ENCODE assay signal across 8 mouse cellular contexts in the genomic region with DNA sequence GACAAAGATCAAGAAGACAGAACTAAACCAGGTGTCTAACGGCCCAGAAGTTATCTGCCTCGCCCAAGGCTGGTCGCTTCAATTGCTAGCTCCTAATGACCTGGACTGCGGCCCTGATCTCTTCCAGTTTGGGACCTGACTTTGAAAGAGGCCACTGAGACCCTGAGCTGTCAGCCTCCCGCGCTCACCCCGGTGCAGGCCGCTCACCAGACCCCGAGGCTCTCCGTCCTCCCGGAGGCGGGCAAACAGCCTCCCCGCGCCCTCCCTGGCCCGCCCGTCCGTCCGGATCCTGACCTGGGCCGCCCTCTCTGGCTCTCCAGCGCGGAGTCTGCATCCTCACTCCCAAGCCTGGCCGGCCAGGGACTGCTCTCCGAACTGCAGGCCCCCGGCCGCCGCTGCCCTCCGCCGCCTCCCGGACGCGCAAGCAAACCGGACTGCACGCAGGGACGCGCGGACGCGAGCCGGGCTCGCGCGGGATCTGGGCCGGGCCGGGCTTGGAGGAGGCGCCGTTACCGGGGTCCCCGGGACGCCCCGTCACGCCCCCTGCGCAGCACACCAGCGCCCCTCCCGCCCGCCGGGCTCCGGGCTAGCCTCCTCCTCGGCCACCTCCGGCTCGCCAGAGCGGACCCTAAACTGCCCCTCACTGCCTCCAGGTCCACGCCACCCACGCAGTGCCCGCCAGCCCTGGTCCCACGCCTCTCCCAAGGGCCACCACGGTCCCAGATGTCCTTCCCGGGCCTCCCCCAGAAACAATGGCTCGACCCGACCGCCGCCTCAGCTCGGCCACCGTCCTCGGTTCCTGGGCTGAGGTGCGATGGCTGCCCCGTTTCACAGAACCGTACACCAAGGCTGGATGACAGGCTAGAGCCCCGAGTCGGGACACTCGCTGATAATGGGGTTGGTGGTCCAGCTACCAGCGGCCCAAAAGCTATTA. TPM values are rescaled to one million over a fixed set of nuclear protein-coding genes. Genes with fewer than 3 reads are reported as not detected.
DNase-seq lines count a peak whose midpoint lies in the region; ATAC-seq and TF ChIP-seq lines count a peak whose summit lies in the region.

No protein-coding gene starts in this region.

- TF ChIP-seq EP300 in ES-Bruce4 (IDR thresholded peaks at IDR 0.05; ENCODE audit: insufficient read depth, low read depth, low read length) = no peak

- peak; percentile 48 for ATAC-seq in lung, embryonic 16.5 days (ENCODE audit: low read depth)

- peaks cover 14% of the 10 kb centered on the region for H3K27me3 ChIP-seq in ES-Bruce4 (ENCODE audit: control insufficient read depth, insufficient read depth, low read length, poor library complexity, severe bottlenecking)
- no peaks in the 10 kb centered on the region for H3K27me3 ChIP-seq in lung, embryonic 16.5 days (ENCODE audit: control insufficient read depth, insufficient read depth, low read depth, low read length)

- TF ChIP-seq POLR2A in ES-Bruce4 (IDR thresholded peaks at IDR 0.05; ENCODE audit: insufficient read depth, low read length) = no peak

- H3K4me2 ChIP-seq in lung, embryonic 16.5 days (ENCODE audit: low read depth, low read length) = peak overlapping the region; percentile 86

- peak overlapping the region; percentile 80 for H3K9ac ChIP-seq in ES-Bruce4 (ENCODE audit: low read depth, poor library complexity, severe bottlenecking)
- H3K9ac ChIP-seq in lung, embryonic 16.5 days (ENCODE audit: low read length) = peak overlapping the region; percentile 93

- H3K4me1 ChIP-seq in ES-Bruce4 (ENCODE audit: control insufficient read depth, insufficient read depth, low read length) = no peaks in the 10 kb centered on the region
- peaks cover 45% of the 10 kb centered on the region for H3K4me1 ChIP-seq in lung, embryonic 16.5 days (replicated peaks; ENCODE audit: control insufficient read depth, insufficient read depth, low read length)

- no peaks in the 10 kb centered on the region for H3K9me3 ChIP-seq in ES-Bruce4 (replicated peaks; ENCODE audit: control insufficient read depth, insufficient read depth, low read length, poor library complexity, severe bottlenecking)
- no peaks in the 10 kb centered on the region for H3K9me3 ChIP-seq in lung, embryonic 16.5 days (ENCODE audit: control insufficient read depth, low read length)

- H3K27ac ChIP-seq in ES-Bruce4 (ENCODE audit: insufficient read depth, low read length) = no peak overlapping the region
- peak overlapping the region; percentile 97 for H3K27ac ChIP-seq in lung, embryonic 16.5 days (ENCODE audit: low read length)

- WGBS in lung, embryonic 16.5 days = under 1% methylated on average over 57 of the region's 81 CpGs

- no peaks in the 10 kb centered on the region for H3K36me3 ChIP-seq in ES-Bruce4 (ENCODE audit: control insufficient read depth, insufficient read depth, low read length, poor library complexity, severe bottlenecking)
- no peaks in the 10 kb centered on the region for H3K36me3 ChIP-seq in lung, embryonic 16.5 days (ENCODE audit: control insufficient read depth, insufficient read depth, low read length)

- peak overlapping the region; percentile 74 for H3K4me3 ChIP-seq in ES-Bruce4 (ENCODE audit: low read depth, low read length)
- peak overlapping the region; percentile 88 for H3K4me3 ChIP-seq in lung, embryonic 16.5 days (ENCODE audit: low read length)

- peak; percentile 74 for DNase-seq in cerebellum, adult 11-12 months
- peak; percentile 52 for DNase-seq in forelimb bud, embryonic 11.5 days (ENCODE audit: low read depth, low spot score)
- DNase-seq in heart, postnatal 4 days = peak; percentile 84
- peak; percentile 43 for DNase-seq in layer of hippocampus, adult 9-11 months
- DNase-seq in ovary, postnatal 10 days (ENCODE audit: low spot score) = peak; percentile 56
- DNase-seq in thymus, postnatal 14 days = peak; percentile 48

- no peak for TF ChIP-seq CTCF in ES-Bruce4 (IDR thresholded peaks at IDR 0.05; ENCODE audit: low read depth, low read length)

RNA-seq across cellular contexts. Expression of gene Trio, which starts 1.4 kb away (rescaled TPM):
- 52.5 and 62.2 TPM in 2 replicates for polyA plus RNA-seq in ES-Bruce4 (2011; ENCODE audit: insufficient read depth, insufficient read length, low read depth, missing spikeins)
- 10 to 100 TPM; 91.2 to 98.7 TPM for total RNA-seq in heart, postnatal 4 days (2021)
- 16.4 and 18.3 TPM in 2 replicates for polyA plus RNA-seq in lung, embryonic 16.5 days (2015; fragmentation: Nextera tagmentation; extraction: Ambion mirVana)
